ENCODE assay signal across 14 mouse cellular contexts in the genomic region with DNA sequence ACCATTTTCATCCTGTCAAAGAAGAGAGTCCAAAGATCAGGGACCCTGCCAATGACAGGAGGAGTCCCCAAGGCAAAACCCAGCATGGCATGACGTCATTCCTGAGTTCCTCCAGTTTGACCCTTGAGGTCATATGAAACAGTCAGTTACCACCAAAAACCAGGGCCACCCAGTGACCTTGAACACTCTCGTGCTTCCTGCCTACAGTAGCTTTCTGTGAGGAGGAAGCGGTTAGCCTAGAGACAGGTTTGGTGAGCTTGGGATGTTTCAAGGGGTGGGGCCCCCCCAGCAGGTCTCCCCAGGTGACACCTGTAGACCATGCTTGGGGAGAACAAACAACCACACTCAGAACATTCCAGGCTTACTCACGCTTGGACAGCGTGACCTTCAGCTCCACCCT. TPM values are rescaled to one million over a fixed set of nuclear protein-coding genes. Genes with fewer than 3 reads are reported as not detected.
A peak's percentile ranks its signal among the peaks of the same experiment; 100 is the strongest.
DNase-seq lines count a peak whose midpoint lies in the region; ATAC-seq and TF ChIP-seq lines count a peak whose summit lies in the region.
"Had no signal": no experiment of that assay in that cellular context is flagged by ENCODE, and none has a peak within 500 bp of the region (broad histone marks: within the 10 kb centered on the region; RNA-seq: fewer than 3 reads in every experiment).

No protein-coding gene starts in this region.

- H3K4me3 ChIP-seq in liver, adult 2 months (ENCODE audit: insufficient read depth, low read depth, low read length): no peak overlapping the region
- no peak overlapping the region for H3K4me3 ChIP-seq in liver, embryonic 12.5 days
- H3K4me3 ChIP-seq in embryonic facial prominence, embryonic 13.5 days: no peak overlapping the region
- H3K4me3 ChIP-seq: layer of hippocampus, adult 2 months had no signal

- H3K27me3 ChIP-seq in liver, adult 2 months (ENCODE audit: control insufficient read depth, insufficient read depth, low read length): no peaks in the 10 kb centered on the region
- H3K27me3 ChIP-seq in liver, embryonic 12.5 days (replicated peaks): peaks cover 11% of the 10 kb centered on the region; the same call in 1 of the 2 replicates
- H3K27me3 ChIP-seq in embryonic facial prominence, embryonic 13.5 days: no peaks in the 10 kb centered on the region

- no peaks in the 10 kb centered on the region for H3K9me3 ChIP-seq in liver, embryonic 12.5 days (replicated peaks)
- H3K9me3 ChIP-seq in embryonic facial prominence, embryonic 13.5 days: no peaks in the 10 kb centered on the region

- no peak for DNase-seq in liver, adult 2 months (ENCODE audit: extremely low read depth, low read depth, low spot score)
- DNase-seq in thymus, adult 18-20 months: peak; percentile 40 to 75
- DNase-seq in retina, embryonic 14.5 days (ENCODE audit: low spot score): no peak
- no peak for DNase-seq in gastrocnemius, postnatal 14 days
- DNase-seq in right cerebral cortex, postnatal 14 days: no peak

- TF ChIP-seq CTCF in liver, adult 2 months (IDR thresholded peaks at IDR 0.05; ENCODE audit: low read depth, low read length): no peak

- WGBS in liver, adult 2 months: 55% methylated on average over 5 of the region's 5 CpGs
- 61% methylated on average over 5 of the region's 5 CpGs for WGBS in liver, embryonic 12.5 days (ENCODE audit: insufficient replicate concordance)
- WGBS in embryonic facial prominence, embryonic 13.5 days: 71% methylated on average over 5 of the region's 5 CpGs

- peak overlapping the region; percentile 57 for H3K27ac ChIP-seq in liver, adult 2 months (replicated peaks; ENCODE audit: insufficient read depth, low read depth, low read length)
- H3K27ac ChIP-seq in liver, embryonic 12.5 days: no peak overlapping the region
- H3K27ac ChIP-seq in embryonic facial prominence, embryonic 13.5 days: peak overlapping the region; percentile 16; the same call in 1 of the 2 replicates
- H3K27ac ChIP-seq: hindbrain, postnatal 0 days; layer of hippocampus, adult 2 months; macrophage had no signal

- peaks cover 13% of the 10 kb centered on the region; the same call in 1 of the 2 replicates for H3K4me1 ChIP-seq in liver, adult 2 months (ENCODE audit: control insufficient read depth, insufficient read depth, low read length)
- H3K4me1 ChIP-seq in liver, embryonic 12.5 days: peaks cover 78% of the 10 kb centered on the region
- peaks cover 43% of the 10 kb centered on the region for H3K4me1 ChIP-seq in embryonic facial prominence, embryonic 13.5 days

- ATAC-seq in liver, embryonic 12.5 days: no peak
- ATAC-seq in CD4-positive, CD25-positive, alpha-beta regulatory T cell, adult 4 months: peak; percentile 52
- ATAC-seq in embryonic facial prominence, embryonic 13.5 days (ENCODE audit: insufficient number of reproducible peaks, insufficient read depth, low FRiP score, low TSS enrichment, low read depth): no peak
- ATAC-seq: hindbrain, postnatal 0 days had no signal

- H3K36me3 ChIP-seq in liver, adult 2 months (ENCODE audit: control insufficient read depth, insufficient read depth, low read length): no peaks in the 10 kb centered on the region
- H3K36me3 ChIP-seq in liver, embryonic 12.5 days: no peaks in the 10 kb centered on the region
- no peaks in the 10 kb centered on the region for H3K36me3 ChIP-seq in embryonic facial prominence, embryonic 13.5 days
- H3K36me3 ChIP-seq: G1E had no signal

- intact Hi-C loops in gastrocnemius, postnatal 14 days (cut with DNase I; ENCODE audit: low total_unique reads): no loop called here

- no peak overlapping the region for H3K4me2 ChIP-seq in liver, embryonic 12.5 days
- H3K4me2 ChIP-seq in embryonic facial prominence, embryonic 13.5 days: no peak overlapping the region

- TF ChIP-seq POLR2A in liver, adult 2 months (IDR thresholded peaks at IDR 0.05; ENCODE audit: extremely low read depth, insufficient read depth, low read length): no peak

- H3K79me2 ChIP-seq in liver, adult 2 months (ENCODE audit: control insufficient read depth, insufficient read depth, low read length): no peaks in the 10 kb centered on the region; the same call in 1 of the 2 replicates

- H3K9ac ChIP-seq in liver, adult 2 months (ENCODE audit: low read depth, low read length): no peak overlapping the region
- no peak overlapping the region for H3K9ac ChIP-seq in liver, embryonic 12.5 days
- H3K9ac ChIP-seq in embryonic facial prominence, embryonic 13.5 days: no peak overlapping the region

RNA-seq across cellular contexts. Expression of a gene that starts 20.1 kb away (rescaled TPM):
- total RNA-seq in liver, adult 2 months (2014; rRNA removed): 5.0 and 6.0 TPM in 2 replicates
- polyA plus RNA-seq in liver, adult 2 months (2012; rRNA removed): 1.8 and 3.4 TPM in 2 replicates
- polyA plus RNA-seq in liver, embryonic 12.5 days (2016; fragmentation: Nextera tagmentation; extraction: Ambion mirVana): 5.4 and 5.5 TPM in 2 replicates
- polyA plus RNA-seq in CD4-positive, CD25-positive, alpha-beta regulatory T cell, adult 4 months (2017; shearing (Covaris generic)): 100 to 1,000 TPM; 169 to 178 TPM
- 14.2 and 14.9 TPM in 2 replicates for polyA plus RNA-seq in embryonic facial prominence, embryonic 13.5 days (2015; fragmentation: Nextera tagmentation; extraction: Ambion mirVana)
- total RNA-seq in gastrocnemius, postnatal 14 days (2021): 1 to 10 TPM; 4.9 to 6.6 TPM
- polyA plus RNA-seq: G1E had no signal

RNA-seq across cellular contexts. Expression of a gene that starts 51.9 kb away (rescaled TPM):
- 0.37 and 3.8 TPM in 2 replicates for total RNA-seq in liver, adult 2 months (2014; rRNA removed)
- polyA plus RNA-seq in liver, adult 2 months (2012; rRNA removed): 0.72 and 2.9 TPM in 2 replicates
- polyA plus RNA-seq in liver, embryonic 12.5 days (2016; fragmentation: Nextera tagmentation; extraction: Ambion mirVana): 2.2 and 2.3 TPM in 2 replicates
- polyA plus RNA-seq in CD4-positive, CD25-positive, alpha-beta regulatory T cell, adult 4 months (2017; shearing (Covaris generic)): not detected
- 5.7 TPM in 1 of 2 replicates, not detected in the other for polyA plus RNA-seq in embryonic facial prominence, embryonic 13.5 days (2015; fragmentation: Nextera tagmentation; extraction: Ambion mirVana)
- total RNA-seq in gastrocnemius, postnatal 14 days (2021): not detected
- total RNA-seq: G1E; hindbrain, postnatal 0 days; layer of hippocampus, adult 2 months had no signal
- polyA plus RNA-seq: G1E; heart, embryonic 14.5 days; limb, embryonic 11.5 days; macrophage had no signal

Comparison
In these comparisons a context has a peak if more than half of its experiments do, and no peak if none do; other contexts are left out.
1. DNase-seq: peak in thymus, adult 18-20 months (2 of 2); none in liver, adult 2 months (single experiment), retina, embryonic 14.5 days (single experiment), gastrocnemius, postnatal 14 days (single experiment) and right cerebral cortex, postnatal 14 days (single experiment).
2. RNA of a gene that starts 20.1 kb away (polyA plus RNA-seq): 169 to 178 TPM in CD4-positive, CD25-positive, alpha-beta regulatory T cell, adult 4 months; 14.2 to 14.9 TPM in embryonic facial prominence, embryonic 13.5 days, 5.4 to 5.5 TPM in liver, embryonic 12.5 days and 1.8 to 3.4 TPM in liver, adult 2 months; every median in the first group is over 10 times any median in the second.